Mouse (Mus musculus) kidney, adult 18-20 months (tissue): ENCODE results near the gene Chchd2.
"Not testable (repeated sequence)": the region's sequence is repeated elsewhere in the genome, so short reads cannot be mapped to it uniquely, and the experiment has no call there.

Experiments used
- DNase-seq: peaks from one replicate; pipeline ENCODE4 v3.0.0; 2021

Gene Chchd2

GRCm38 (mm10) chr5:129886911-129887636 is at the start of gene Chchd2:
Chchd2 (minus strand) TSS chr5:129887470.
- peak; percentile 95 for DNase-seq

DNA sequence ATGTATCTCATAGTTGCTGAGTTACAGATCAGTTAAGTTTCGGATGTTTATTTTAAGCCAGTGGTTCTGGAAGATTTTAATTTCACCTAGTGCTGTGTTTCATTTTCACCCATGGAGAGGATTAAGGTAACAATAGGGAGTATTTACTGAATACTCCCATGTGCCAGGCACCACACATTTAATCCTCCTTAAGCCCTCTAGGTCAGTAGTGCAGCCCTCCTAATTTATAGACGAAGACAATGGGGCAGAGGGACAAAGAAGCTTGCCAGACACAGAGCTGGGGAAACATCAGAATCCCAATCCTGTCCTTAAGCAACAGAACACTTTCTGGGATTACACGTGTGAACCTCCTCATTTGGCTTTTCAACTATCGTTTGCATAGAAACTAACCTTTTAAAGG is 49.7 kb upstream of the Chchd2 start:
- no peak for DNase-seq

- peak; percentile 59 for DNase-seq
Observed at GRCm38 (mm10) chr5:129929924-129930855, 42.9 kb upstream of the Chchd2 start.

DNA sequence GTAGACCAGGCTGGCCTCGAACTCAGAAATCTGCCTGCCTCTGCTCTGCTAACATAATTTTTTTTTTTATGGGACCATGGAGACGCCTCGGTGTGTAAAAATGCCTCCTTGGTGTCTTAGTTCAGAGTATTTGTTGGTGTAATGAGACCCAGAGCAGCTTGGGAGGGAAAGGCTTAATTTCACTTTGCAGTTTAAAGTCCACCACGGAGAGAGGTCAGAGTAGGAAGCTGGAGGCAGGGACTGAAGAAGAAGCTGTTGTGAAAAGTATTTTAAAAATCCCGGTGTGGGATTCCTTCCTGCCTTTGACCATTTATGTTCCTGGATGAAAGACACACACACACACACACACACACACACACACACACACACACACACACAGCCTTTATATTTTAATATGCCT is 38.7 kb upstream of the Chchd2 start:
- peak; percentile 17 for DNase-seq

DNA sequence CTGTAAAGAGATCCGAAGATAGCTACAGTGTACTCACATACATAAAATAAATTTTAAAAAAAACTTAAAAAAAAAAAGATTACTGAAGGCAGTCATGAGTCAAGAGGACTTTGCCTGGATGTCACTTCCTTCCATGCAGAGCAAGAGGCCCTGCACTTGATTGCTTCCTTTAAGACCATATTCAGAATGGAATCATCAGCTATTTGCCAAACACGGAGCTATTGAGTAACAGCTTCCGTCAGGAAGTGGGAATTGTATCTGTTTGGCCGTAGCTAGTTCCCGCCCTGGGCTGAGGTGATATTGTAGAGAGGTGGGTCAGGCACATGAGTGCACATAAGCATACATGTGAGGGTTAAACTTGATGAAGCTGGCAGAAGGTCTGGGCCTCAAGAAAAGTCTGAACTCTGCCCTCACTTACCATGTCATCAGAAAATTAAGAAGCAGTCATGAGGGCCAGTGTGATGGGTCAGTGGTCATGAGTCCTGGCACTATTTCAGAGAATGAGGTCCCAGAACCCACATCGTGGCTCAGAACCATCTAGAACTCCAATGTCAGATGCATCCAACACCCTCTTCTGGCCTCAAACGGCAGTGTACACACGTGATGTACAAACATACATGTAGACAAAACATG is 37.7 kb upstream of the Chchd2 start:
- DNase-seq, result peak; percentile 38

DNA sequence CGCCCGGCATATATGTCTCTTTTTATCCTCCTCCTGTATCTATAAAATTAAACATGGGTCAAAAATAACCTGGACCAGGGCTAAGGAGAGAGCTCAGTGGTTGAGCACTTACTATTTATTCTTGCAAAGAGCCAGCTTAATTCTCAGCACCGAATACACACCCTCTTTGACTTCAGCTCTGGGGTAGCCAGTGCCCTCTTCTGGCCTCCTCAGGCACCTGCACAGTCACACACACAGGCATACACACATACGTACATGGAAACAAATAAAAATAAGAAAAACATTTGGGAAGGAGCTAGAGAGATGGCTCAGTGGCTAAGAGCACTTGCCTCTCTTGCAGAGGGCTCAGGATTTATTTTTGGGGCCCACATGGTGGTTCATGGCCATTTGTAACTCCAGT is 34.7 kb upstream of the Chchd2 start:
- no peak for DNase-seq

DNA sequence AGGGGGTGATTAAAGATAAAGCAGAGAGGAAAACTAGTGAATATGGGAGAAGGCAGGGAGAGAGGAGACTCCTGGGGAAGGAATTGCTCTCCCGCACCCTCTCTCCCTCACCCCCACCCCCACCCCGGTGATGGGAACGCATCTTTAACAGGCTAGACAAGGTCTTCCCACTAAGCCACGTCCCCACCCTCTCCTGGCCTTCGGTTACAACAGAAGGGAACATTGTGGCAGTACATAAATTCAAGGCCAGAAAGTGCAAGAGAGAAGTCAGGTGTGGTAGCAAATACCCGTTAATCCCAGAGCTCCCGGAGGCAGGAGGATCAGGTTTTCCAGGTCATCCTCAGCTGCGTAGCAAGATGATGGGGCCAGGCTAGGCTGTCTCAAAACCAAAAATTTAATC is 32.0 kb upstream of the Chchd2 start:
- no peak for DNase-seq

DNA sequence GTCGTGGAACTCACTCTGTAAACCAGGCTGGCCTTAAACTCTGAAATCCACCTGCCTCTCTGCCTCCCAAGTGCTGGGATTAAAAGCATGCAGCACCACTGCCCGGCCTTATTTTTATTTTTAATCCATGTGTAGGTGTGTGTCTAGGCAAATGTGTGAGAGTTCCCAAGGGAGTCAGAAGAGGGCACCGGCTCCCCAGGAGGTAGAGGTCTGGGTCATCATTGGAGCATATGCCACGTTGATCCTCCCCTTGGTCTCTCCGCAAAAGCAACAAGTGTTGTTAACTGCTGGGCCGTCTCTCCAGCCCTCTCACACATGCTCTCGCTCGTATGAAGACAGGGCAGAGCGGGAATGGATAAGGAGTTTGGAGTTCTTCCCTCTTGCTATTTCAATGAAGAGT is 31.5 kb upstream of the Chchd2 start:
- peak; percentile 14 for DNase-seq

GRCm38 (mm10) chr5:129918065-129918651 is 30.9 kb upstream of the Chchd2 start:
- no peak for DNase-seq

GRCm38 (mm10) chr5:129915491-129915890 is 28.2 kb upstream of the Chchd2 start:
- DNase-seq, result not testable (repeated sequence)

DNA sequence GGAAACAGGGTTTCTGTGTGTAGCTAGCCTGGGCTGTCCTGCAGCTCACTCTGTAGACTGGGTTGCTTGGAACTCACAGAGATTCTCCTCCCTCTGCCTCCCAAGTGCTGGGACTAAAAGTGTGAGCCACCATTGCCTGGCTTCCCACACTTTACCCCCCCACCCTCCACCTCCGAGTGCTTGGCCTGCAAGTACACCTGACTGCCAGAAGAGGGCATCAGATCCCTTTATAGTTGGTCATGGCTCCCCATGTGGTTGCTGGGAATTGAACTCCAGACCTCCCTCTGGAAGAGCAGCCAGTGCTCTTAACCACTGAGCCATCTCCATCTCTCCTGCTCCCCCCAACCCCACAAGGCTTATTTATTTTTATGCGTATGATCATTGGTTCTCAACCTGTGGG is 26.8 kb upstream of the Chchd2 start:
- DNase-seq, result peak; percentile 31

DNA sequence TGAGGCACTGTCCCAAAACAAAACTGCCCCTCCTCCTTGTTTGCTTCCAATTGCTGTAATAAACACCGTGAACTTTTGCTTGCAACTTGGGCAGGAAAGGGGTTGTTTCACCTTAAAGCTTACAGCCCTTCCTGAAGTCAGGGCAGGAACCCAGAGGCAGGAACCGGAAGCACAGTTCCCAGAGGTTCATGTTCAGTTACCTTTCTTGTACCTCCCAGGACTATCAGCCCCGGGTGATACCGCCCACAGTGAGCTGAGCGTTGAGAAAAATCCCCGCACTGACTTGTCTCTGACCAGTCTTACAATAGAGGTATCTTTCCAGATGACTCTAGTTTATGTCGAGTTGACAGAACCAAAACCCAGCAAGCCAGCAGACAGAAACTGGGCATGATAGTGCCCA is 22.3 kb upstream of the Chchd2 start:
- no peak for DNase-seq

DNA sequence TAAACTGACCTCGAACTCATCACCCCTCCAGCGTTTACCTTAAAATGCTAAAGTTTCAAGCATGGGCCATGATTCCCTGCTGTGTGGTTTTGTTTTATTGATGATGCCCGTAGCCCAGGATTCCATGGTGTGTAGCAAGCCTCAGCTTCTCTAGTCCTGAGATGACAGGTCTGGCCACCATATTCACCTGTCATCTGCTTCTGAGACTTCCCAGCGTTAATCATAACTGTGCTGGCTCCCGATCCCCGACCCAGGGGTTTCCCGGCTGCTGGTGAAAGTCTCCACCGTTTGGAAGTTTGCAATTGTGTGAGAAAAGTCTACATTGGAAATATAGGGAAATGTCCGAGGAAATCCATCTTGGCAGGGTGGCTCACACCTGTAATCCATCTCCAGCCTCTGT is 21.9 kb upstream of the Chchd2 start:
- no peak for DNase-seq

- DNase-seq, result peak; percentile 93
Observed at GRCm38 (mm10) chr5:129908242-129908965, 21.1 kb upstream of the Chchd2 start, which contains the start of gene Nupr1l. Nupr1l (plus strand) TSS chr5:129908540.

- DNase-seq, result no peak
Observed at GRCm38 (mm10) chr5:129907775-129908174, 20.5 kb upstream of the Chchd2 start.

GRCm38 (mm10) chr5:129898449-129898848 is 11.2 kb upstream of the Chchd2 start, which contains the start of gene Phkg1:
Phkg1 (minus strand) TSS chr5:129898549.
- DNase-seq, result no peak

DNA sequence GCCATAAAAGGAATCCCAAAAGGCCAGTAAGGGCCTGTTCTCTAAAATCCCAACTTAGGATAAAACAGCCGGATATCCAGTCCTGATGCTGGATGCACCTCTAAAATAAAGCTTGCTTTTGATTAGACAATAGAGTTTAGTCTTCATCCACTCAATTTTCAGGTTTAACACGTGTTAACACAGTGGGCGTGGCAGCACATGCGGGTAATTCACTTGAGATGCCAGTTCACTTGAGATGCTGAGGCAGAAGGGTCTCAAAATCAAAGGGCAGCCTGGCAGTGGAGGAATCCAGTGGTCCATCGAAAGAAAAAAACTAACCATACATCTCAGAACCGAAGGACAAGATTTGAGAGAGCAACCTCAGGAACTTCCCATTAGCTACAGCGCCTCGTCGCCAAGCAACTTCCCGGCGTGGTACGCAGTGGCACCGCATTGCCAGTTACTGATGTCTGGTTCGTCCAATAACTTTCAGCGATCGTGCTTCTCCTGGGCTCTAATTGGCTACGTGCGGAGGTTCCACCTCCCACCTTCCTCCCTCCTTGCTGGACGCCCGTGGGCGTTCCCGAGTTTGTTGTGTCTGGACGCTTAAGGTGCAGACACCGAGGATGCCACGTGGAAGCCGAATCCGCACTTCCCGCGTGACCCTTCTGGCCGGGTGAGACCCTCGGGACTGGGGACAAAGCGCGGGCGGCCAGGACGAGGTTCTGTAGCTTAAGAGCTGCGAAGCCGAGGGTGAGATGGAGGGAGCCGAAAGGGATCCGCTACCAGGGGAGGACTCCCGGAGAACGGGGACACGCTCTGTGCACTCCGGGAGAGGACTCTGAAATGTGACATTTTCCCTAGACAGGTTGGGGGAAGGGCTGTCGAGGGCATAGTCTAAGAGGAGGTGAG is 8.2 kb upstream of the Chchd2 start, which contains the start of gene Zbed5:
TSS of gene Zbed5 (plus strand) at position 526 of the 891 bp plus-strand sequence.
- DNase-seq, result peak; percentile 88

GRCm38 (mm10) chr5:129890390-129890789 is 3.1 kb upstream of the Chchd2 start:
- not testable (repeated sequence) for DNase-seq

GRCm38 (mm10) chr5:129886271-129886670 is 999 bp downstream of the Chchd2 start:
- no peak for DNase-seq

DNA sequence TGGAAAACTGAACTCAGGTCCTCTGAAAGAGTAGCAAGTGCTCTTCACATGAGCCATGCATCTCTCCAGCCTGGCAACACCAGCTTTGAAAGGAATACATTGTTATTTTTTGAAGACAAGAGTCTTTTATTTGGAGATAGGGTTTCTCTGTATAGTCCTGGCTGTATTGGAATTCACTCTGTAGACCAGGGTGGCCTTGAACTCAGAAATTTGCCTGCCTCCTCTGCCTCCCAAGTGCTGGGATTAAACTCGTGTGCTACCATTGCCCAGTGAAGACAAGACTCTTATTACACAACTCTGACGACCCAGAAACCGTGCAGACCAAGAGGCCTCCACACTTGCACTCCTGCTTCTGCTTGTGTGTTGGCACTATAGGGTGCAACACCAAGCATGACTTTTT is 7.4 kb downstream of the Chchd2 start:
- no peak for DNase-seq

GRCm38 (mm10) chr5:129878946-129879345 is 8.3 kb downstream of the Chchd2 start:
- peak; percentile 82 for DNase-seq
